Mouse (Mus musculus): Measurements from ENCODE around the gene Slc45a3.

Slc45a3 gene

GRCm38 (mm10) chr1:132032172-132032571 is 69.4 kb downstream of the Slc45a3 start:
- no peak for DNase-seq

Measured in cerebellum, adult 11 months (tissue).